Mouse (Mus musculus) urinary bladder, postnatal 10 days (tissue): ENCODE measurements around the gene Cdr1.

ENCODE experiments used
- DNase-seq: peaks from one replicate; pipeline ENCODE4 v3.0.0; 2022; ENCODE audit warnings: low spot score

Gene Cdr1

DNA sequence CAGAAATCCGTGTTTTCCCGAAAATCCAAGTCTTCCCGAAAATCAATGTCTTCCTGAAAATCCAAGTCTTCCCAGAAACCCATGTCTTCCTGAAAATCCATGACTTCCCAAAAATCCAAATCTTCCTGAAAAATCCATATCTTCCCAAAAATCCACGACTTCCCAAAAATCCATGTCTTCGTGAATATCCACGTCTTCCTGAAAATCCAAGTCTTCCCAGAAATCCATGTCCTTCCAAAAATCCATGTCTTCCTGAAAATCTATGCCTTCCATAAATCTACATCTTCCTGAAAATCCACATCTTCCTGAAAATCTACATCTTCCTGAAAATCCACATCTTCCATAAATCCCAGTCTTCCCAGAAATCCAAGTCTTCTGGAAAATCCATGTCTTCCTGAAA is at the start of gene Cdr1:
Gene Cdr1, minus strand, starts transcription at position 101 of the 400 bp plus-strand sequence.
- no peak for DNase-seq

DNA sequence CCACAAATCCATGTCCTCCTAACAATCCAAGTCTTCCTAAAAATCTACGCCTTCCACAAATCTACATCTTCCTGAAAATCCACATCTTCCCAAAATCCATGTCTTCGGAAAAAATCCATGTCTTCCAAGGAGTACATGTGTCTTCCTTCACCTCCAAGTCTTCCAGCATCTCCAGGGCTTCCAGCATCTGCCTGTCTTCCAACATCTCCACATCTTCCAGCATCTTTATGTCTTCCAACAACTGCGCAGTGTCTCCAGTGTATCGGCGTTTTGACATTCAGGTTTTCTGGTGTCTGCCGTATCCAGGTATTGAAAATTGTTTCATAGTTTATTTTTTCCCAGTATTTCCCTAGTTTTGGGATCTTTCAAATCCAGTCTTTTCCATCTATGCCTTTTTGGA is 511 bp upstream of the Cdr1 start:
- DNase-seq = no peak

- DNase-seq = no peak
Measured at GRCm38 (mm10) chrX:61166519-61166918, 18.8 kb downstream of the Cdr1 start.

- DNase-seq = no peak
Measured at GRCm38 (mm10) chrX:61161249-61161648, 24.1 kb downstream of the Cdr1 start.

- DNase-seq = no peak
Measured at GRCm38 (mm10) chrX:61154657-61155256, 30.6 kb downstream of the Cdr1 start.

GRCm38 (mm10) chrX:61154246-61154645 is 31.1 kb downstream of the Cdr1 start:
- no peak for DNase-seq

- no peak for DNase-seq
Measured at GRCm38 (mm10) chrX:61146569-61146968, 38.8 kb downstream of the Cdr1 start.

DNA sequence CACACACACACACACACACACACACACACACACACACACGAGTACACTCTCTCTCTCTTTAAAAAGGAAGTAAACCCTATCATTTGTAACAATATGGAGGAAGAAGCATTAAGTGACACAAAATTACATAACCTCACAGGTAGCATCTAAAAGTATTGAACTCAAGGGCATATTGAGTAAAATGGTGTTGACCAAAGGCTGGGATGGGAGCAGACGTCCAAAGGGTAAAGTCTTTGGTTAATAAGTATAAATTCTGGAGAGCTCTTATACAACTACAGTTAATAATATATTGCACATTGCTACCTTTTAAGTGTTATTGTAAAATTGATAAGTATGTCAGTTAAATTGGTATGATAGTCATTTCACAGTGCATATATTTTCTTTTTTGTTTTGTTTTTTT is 39.9 kb downstream of the Cdr1 start:
- DNase-seq = no peak

GRCm38 (mm10) chrX:61134592-61134991 is 50.8 kb downstream of the Cdr1 start:
- DNase-seq = no peak
